Mouse (Mus musculus): ENCODE measurements around the gene Prune1.

Gene Prune1

GRCm38 (mm10) chr3:95301204-95301796, 19.4 kb upstream of the Prune1 start:
- DNase-seq, result no peak

- DNase-seq, result no peak
These were observed 16.1 kb upstream of the Prune1 start for GRCm38 (mm10) chr3:95298018-95298417.

DNA sequence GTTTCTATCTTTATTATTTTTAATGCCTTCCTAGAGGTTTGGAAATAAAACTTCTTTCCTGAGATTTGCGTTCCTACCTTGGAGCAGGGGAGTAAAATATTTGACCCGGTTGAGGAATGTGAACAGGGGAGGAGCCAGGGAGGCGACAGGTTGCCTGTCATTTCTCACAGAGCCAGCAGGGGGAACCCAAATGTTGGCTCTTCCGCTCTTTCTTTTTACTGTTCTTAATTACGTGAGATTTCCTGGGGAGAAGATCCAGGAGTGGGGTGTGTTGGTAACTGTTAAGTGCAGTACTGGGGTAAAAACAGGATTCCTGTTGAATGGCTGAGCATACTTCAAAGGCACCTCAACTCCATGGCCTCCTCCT, 14.2 kb upstream of the Prune1 start:
- peak; percentile 63 for DNase-seq

- DNase-seq, result no peak
These were observed 13.6 kb upstream of the Prune1 start for GRCm38 (mm10) chr3:95295321-95296102.

DNA sequence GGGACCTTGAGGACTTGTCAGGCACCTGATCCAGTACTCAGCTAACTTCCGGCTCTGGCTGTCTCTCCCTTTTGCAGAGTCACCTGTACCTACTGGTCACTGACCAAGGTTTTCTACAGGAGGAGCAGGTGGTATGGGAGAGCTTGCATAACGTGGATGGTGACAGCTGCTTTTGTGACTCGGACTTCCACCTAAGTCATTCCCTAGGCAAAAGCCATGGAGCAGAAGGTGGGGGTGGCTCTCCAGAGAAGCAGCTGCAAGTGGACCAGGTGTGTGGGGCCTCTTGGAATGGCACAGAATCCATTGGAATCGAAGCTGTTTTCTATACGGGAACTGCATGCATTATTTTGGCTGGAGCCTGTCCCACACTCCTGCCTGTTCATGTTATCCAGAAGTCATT, 12.8 kb upstream of the Prune1 start:
- DNase-seq, result no peak

DNA sequence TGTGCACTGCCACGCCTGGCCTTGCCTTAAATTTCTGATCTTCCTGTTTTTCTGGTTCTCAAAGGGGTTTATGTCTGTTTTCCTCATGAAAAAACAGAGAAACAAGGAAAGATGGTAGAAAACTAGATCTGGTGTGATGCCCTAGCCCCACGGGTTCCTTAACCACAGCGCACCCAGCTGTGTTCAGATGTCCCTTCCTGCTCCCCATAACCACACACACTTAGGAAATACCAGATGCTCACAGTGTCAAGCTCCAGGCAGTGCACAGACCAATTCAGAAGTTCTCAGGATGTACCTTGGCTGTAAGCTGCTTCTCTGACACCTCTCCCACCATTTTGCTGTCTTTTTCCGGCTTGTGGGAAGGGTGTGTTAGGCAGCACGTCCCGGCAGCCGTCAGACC, 12.4 kb upstream of the Prune1 start:
- DNase-seq, result no peak

DNA sequence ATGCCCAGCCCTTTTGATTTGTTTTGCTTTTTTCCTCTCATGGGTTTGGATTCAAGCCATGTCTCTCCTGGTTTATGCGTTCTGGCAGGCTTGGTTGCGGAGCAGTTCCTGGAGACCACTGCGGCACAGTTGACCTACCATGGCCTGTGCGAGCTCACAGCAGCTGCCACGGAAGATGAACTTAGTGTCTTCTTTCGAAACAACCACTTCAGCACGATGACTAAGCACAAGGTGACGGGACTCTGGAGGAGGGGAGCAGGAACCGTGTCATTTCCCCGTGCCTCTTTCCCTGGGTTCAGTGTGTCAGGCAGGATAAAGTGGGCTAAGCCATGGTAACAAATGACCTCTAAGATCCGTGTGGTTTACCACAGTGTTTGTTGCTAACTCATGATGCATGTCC, 11.7 kb upstream of the Prune1 start:
- no peak for DNase-seq

DNA sequence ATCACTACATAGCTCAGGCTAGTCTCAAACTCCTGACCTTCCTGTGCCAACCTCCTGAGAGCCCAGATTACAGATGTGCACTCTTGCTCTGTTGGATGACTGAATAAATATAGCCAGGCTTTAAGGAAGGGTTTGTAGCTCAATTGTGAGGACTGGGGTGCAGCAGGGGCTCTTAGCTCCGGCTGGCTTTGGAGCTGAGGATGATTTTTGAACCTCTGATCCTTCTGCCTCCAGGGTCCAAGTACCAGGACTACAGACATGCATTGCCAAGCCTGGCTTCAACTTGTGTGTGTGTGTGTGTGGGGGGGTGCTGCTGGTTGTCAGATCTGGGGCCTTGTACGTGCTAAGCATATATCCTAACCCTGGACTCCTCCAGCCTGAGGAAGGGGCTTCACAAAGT, 11.0 kb upstream of the Prune1 start:
- DNase-seq, result no peak

DNA sequence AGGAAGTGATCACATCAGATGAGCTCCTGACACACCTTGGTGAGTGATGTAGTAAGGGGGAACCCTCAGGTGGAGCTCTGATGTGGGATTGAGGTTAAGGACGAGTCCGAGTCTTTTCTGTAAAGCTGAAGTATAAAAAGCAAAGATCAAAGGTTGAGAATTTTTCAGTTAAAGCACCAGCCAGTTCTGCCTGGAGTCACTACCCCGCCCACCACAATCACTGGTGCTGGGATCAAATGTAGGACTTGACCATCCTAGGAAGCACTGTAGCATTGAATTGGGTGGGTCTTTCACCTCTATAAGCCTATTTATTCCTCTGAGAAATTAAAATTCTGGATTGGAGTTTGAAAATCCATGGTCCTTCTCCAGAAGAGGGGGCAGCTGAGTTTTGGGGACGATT, 9.2 kb upstream of the Prune1 start:
- no peak for DNase-seq

GRCm38 (mm10) chr3:95290156-95290555, 8.3 kb upstream of the Prune1 start:
- no peak for DNase-seq

GRCm38 (mm10) chr3:95289419-95289818, 7.5 kb upstream of the Prune1 start:
- DNase-seq, result no peak

GRCm38 (mm10) chr3:95287541-95287940, 5.7 kb upstream of the Prune1 start:
- DNase-seq, result no peak

DNA sequence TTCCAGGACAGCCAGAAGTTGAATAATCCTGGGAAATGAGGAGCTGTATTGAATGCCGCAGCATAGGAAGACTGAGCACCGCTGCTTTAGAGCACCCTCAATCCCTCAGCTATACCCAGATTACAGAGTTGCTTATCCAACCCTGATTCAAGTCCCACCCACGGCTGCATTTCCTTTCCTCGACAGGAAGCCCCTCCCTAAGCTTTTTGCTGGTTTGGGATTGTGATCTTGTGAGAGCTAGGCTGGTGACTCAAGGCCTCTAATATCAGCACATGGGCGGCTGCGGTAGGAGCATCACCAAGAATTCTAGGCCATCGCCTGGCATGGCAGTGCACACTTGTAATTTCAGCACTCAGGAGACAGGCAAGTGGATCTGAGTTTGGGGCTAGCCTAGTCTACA, 4.6 kb upstream of the Prune1 start:
- no peak for DNase-seq

GRCm38 (mm10) chr3:95286011-95286410, 4.1 kb upstream of the Prune1 start:
- no peak for DNase-seq

GRCm38 (mm10) chr3:95285390-95285789, 3.5 kb upstream of the Prune1 start:
- no peak for DNase-seq

- DNase-seq, result no peak
These were observed 2.8 kb upstream of the Prune1 start for GRCm38 (mm10) chr3:95284501-95285281.

- DNase-seq, result peak; percentile 20
These were observed 2.2 kb upstream of the Prune1 start for GRCm38 (mm10) chr3:95284062-95284461.

GRCm38 (mm10) chr3:95283589-95283941, 1.7 kb upstream of the Prune1 start:
- DNase-seq, result no peak

GRCm38 (mm10) chr3:95282865-95283588, 1.2 kb upstream of the Prune1 start:
- DNase-seq, result peak; percentile 89

DNA sequence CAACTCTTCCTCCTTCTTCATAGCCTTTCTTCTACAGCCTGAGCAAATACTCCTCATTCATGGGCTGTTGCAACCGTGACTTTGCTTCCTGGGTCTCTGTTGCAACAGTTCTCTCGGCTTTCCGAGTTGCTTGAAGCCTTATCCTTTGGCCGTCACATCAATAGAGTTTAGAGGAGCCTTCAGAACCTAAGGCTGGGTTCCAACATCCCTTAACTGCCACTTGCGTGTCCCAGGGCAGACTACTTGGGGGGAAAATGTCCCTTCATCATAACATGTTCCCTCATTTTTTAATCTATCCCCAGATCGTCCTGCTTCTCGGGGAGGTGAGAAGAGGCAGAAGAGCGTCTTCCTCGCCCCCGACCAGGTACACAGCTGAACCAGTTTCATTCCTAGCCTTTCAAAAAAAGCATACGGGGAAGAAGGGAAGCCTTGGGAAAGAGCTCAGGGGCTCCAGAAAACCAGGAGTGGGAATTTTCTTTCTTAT, 547 bp upstream of the Prune1 start:
- no peak for DNase-seq

DNA sequence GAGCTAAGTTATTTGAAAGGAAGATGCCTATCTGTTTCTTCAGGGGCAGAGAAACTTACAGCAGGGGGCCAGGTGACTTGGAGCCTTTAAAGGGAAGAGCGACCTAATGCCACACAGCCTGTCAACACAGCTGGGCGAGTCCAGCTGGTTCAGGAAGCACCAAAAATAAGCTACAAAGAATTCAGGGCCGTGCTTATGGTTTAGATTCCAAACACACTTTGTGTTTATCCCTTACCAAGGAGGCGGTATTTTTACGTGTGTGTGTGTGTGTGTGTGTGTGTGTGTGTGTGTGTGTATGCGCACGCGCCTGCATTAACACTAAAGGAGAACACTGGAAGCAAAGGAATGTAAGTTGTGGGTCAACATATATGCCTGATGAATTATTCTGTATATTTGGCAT, 1.1 kb downstream of the Prune1 start:
- peak; percentile 31 for DNase-seq

DNA sequence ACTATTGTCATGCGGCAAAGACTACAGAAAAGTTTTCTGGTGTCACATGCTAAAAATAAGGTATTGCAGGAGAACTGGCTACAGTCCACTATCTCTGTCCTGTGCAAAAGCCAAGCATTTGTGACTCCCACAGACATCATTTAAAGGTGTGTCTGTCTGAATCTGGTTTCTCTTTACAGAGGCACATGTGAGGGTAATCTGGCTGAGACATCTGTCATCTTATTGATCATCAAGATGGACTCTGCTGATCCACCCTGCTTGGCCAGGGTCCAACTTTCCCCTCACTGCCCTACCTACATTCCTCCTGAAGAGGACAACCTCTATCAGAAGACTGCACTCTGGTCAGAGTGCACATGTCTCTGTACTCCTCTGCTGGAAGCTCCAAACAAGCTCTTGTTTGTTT, 4.7 kb downstream of the Prune1 start:
- peak; percentile 48 for DNase-seq

DNA sequence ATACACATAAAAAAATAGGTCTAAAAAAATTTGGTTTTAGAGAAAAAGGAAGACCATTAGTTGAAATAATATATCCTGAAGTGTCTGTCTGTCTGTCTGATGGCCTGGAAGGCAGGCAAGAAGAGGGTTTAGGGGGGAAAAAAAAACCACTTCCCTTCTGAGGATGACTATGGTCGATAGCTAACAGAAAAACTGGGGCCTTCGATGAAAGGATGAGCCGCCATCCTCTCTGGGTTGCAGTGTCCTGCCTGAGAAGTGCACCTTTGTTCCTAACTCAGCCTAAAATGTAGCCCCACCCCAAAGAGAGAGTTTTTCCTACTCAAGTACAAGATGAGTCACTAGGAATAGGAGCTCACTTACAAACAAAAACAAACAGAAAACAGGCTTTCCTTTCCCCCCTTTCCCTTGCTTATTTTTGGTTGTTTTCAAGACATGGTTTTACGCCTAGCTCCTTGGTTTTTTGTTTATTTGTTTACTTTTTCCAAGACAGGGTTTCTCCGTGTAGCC, 5.4 kb downstream of the Prune1 start:
- no peak for DNase-seq
